ENCODE assay signal across 8 mouse cellular contexts in genomic region chr7:116031388-116031717, GRCm38 (mm10). TPM values are rescaled to one million over a fixed set of nuclear protein-coding genes. Genes with fewer than 3 reads are reported as not detected.
A peak's percentile ranks its signal among the peaks of the same experiment; 100 is the strongest.
DNase-seq lines count a peak whose midpoint lies in the region; ATAC-seq and TF ChIP-seq lines count a peak whose summit lies in the region.

No protein-coding gene starts in this region.

- H3K4me2 ChIP-seq in lung, embryonic 15.5 days: peak overlapping the region; percentile 98
- peak overlapping the region; percentile 96 for H3K4me2 ChIP-seq in limb, embryonic 12.5 days

- DNase-seq in lung, postnatal 36 days: no peak
- DNase-seq in adrenal gland, postnatal 25 days: no peak
- DNase-seq in urinary bladder, postnatal 10 days (ENCODE audit: low spot score): no peak
- DNase-seq in left cerebral cortex, postnatal 14 days (ENCODE audit: low spot score in 2 of 2): no peak

- WGBS in lung, embryonic 15.5 days: 1% methylated on average over 14 of the region's 14 CpGs
- under 1% methylated on average over 14 of the region's 14 CpGs for WGBS in limb, embryonic 12.5 days
- 3% methylated on average over 14 of the region's 14 CpGs for WGBS in olfactory bulb, adult 2 months

- H3K4me3 ChIP-seq in lung, embryonic 15.5 days: peak overlapping the region; percentile 60
- peak overlapping the region; percentile 79 for H3K4me3 ChIP-seq in erythroblast, embryonic 14.5 days (replicated peaks)
- peak overlapping the region; percentile 65 for H3K4me3 ChIP-seq in limb, embryonic 12.5 days (replicated peaks)
- peak overlapping the region; percentile 45 for H3K4me3 ChIP-seq in olfactory bulb, adult 2 months (ENCODE audit: insufficient read depth, low read depth, low read length)

- peak overlapping the region; percentile 92 for H3K27ac ChIP-seq in lung, embryonic 15.5 days
- H3K27ac ChIP-seq in limb, embryonic 12.5 days: peak overlapping the region; percentile 96
- H3K27ac ChIP-seq in olfactory bulb, adult 2 months (ENCODE audit: insufficient read depth, low read depth, low read length): peak overlapping the region; percentile 33; the same call in 1 of the 2 replicates

- H3K4me1 ChIP-seq in lung, embryonic 15.5 days: peaks cover 21% of the 10 kb centered on the region
- H3K4me1 ChIP-seq in erythroblast, embryonic 14.5 days (ENCODE audit: control insufficient read depth): peaks cover 38% of the 10 kb centered on the region
- H3K4me1 ChIP-seq in limb, embryonic 12.5 days (replicated peaks): peaks cover 32% of the 10 kb centered on the region
- peaks cover 29% of the 10 kb centered on the region for H3K4me1 ChIP-seq in olfactory bulb, adult 2 months (ENCODE audit: control insufficient read depth, insufficient read depth, low read length)

- no peaks in the 10 kb centered on the region for H3K9me3 ChIP-seq in lung, embryonic 15.5 days
- peaks cover 16% of the 10 kb centered on the region; the same call in 1 of the 2 replicates for H3K9me3 ChIP-seq in erythroblast, embryonic 14.5 days (ENCODE audit: control insufficient read depth, low read length)
- no peaks in the 10 kb centered on the region for H3K9me3 ChIP-seq in limb, embryonic 12.5 days

- no peak for TF ChIP-seq POLR2A in olfactory bulb, adult 2 months (IDR thresholded peaks at IDR 0.05; ENCODE audit: insufficient read depth, low read depth, low read length)

- peak; percentile 6; the same call in 1 of the 2 replicates for ATAC-seq in lung, embryonic 15.5 days (ENCODE audit: borderline replicate concordance, extremely low read depth, low FRiP score, low TSS enrichment)
- no peak for ATAC-seq in limb, embryonic 12.5 days (ENCODE audit: insufficient number of reproducible peaks, insufficient read depth, low FRiP score, low TSS enrichment, low read depth)

- intact Hi-C loops in left cerebral cortex, postnatal 14 days (cut with DNase I): loop anchor here (5.0 to 10.0 kb wide), 4 partner anchors 209 to 664 kb away; no protein-coding TSS in a partner anchor

- no peaks in the 10 kb centered on the region for H3K36me3 ChIP-seq in lung, embryonic 15.5 days
- H3K36me3 ChIP-seq in erythroblast, embryonic 14.5 days (ENCODE audit: control insufficient read depth): no peaks in the 10 kb centered on the region
- H3K36me3 ChIP-seq in limb, embryonic 12.5 days: no peaks in the 10 kb centered on the region

- no peak for TF ChIP-seq CTCF in olfactory bulb, adult 2 months (IDR thresholded peaks at IDR 0.05; ENCODE audit: insufficient read depth, low read depth, low read length)

- peak overlapping the region; percentile 79 for H3K9ac ChIP-seq in lung, embryonic 15.5 days
- H3K9ac ChIP-seq in limb, embryonic 12.5 days (replicated peaks): peak overlapping the region; percentile 93

- peaks cover 33% of the 10 kb centered on the region for H3K27me3 ChIP-seq in lung, embryonic 15.5 days
- H3K27me3 ChIP-seq in erythroblast, embryonic 14.5 days (ENCODE audit: control insufficient read depth): peaks cover 96% of the 10 kb centered on the region
- H3K27me3 ChIP-seq in limb, embryonic 12.5 days: peaks cover 38% of the 10 kb centered on the region

RNA-seq across cellular contexts. Expression of gene Sox6, which starts 7.2 kb away (rescaled TPM):
- polyA plus RNA-seq in lung, embryonic 15.5 days (2015; fragmentation: Nextera tagmentation; extraction: Ambion mirVana): 23.1 and 24.1 TPM in 2 replicates
- polyA plus RNA-seq in erythroblast, embryonic 14.5 days (2012): 3.3 and 3.7 TPM in 2 replicates
- polyA plus RNA-seq in limb, embryonic 12.5 days (2016; fragmentation: Nextera tagmentation; extraction: Ambion mirVana): 77.9 and 91.5 TPM in 2 replicates
- polyA plus RNA-seq in olfactory bulb, adult 2 months (2012; ENCODE audit: insufficient read depth, insufficient read length, low replicate concordance, missing spikeins): not detected in 2 replicates
- total RNA-seq in adrenal gland, postnatal 25 days (2021): 10.9 and 16.0 TPM in 2 replicates
- 10 to 100 TPM; 32.7 to 39.9 TPM for total RNA-seq in left cerebral cortex, postnatal 14 days (2021)

RNA-seq across cellular contexts. Expression of gene 1110004F10Rik, which starts 7.8 kb away (rescaled TPM):
- polyA plus RNA-seq in lung, embryonic 15.5 days (2015; fragmentation: Nextera tagmentation; extraction: Ambion mirVana): 254 and 260 TPM in 2 replicates
- polyA plus RNA-seq in erythroblast, embryonic 14.5 days (2012): 4.2 and 5.1 TPM in 2 replicates
- polyA plus RNA-seq in limb, embryonic 12.5 days (2016; fragmentation: Nextera tagmentation; extraction: Ambion mirVana): 318 and 335 TPM in 2 replicates
- 373 TPM in 1 of 2 replicates, not detected in the other for polyA plus RNA-seq in olfactory bulb, adult 2 months (2012; ENCODE audit: insufficient read depth, insufficient read length, low replicate concordance, missing spikeins)
- total RNA-seq in adrenal gland, postnatal 25 days (2021): 109 and 115 TPM in 2 replicates
- total RNA-seq in left cerebral cortex, postnatal 14 days (2021): 100 to 1,000 TPM; 107 to 114 TPM

RNA-seq across cellular contexts. Expression of gene Gm4353, which starts 53.1 kb away (rescaled TPM):
- 0.36 and 1.1 TPM in 2 replicates for polyA plus RNA-seq in lung, embryonic 15.5 days (2015; fragmentation: Nextera tagmentation; extraction: Ambion mirVana)
- polyA plus RNA-seq in erythroblast, embryonic 14.5 days (2012): 0.03 and 0.33 TPM in 2 replicates
- polyA plus RNA-seq in limb, embryonic 12.5 days (2016; fragmentation: Nextera tagmentation; extraction: Ambion mirVana): 1.5 and 1.6 TPM in 2 replicates
- not detected in 2 replicates for polyA plus RNA-seq in olfactory bulb, adult 2 months (2012; ENCODE audit: insufficient read depth, insufficient read length, low replicate concordance, missing spikeins)
- 3.9 and 4.2 TPM in 2 replicates for total RNA-seq in adrenal gland, postnatal 25 days (2021)
- 1 to 10 TPM; 3.1 to 3.6 TPM for total RNA-seq in left cerebral cortex, postnatal 14 days (2021)

Comparison
In these comparisons a context has a peak if more than half of its experiments do, and no peak if none do; other contexts are left out.
1. H3K27ac ChIP-seq: peak in every context shown above with its lines; median percentile 96 in limb, embryonic 12.5 days; 92 in lung, embryonic 15.5 days; 33 in olfactory bulb, adult 2 months.